Mouse (Mus musculus) left cerebral cortex, postnatal 14 days (tissue): Measurements from ENCODE around the gene Supt16. TPM values are rescaled to one million over a fixed set of nuclear protein-coding genes. Genes with fewer than 3 reads are reported as not detected.

ENCODE experiments used
- DNase-seq, 2 experiments: peaks; one replicate each; pipeline ENCODE4 v3.0.0; 2021 to 2022; ENCODE audit warnings: low spot score in 2 of 2, mixed read lengths in 1 of 2
- intact Hi-C: fragments of 180-260 bp; cut with DNase I; formaldehyde crosslinking; loops from one replicate; pipeline ENCODE4 v1.15.1; 2025
- long read RNA-seq, 2 experiments: library from polyadenylated mRNA; stranded (forward); transcript quantifications; one replicate each; pipeline ENCODE4 v2.0.0; 2021
- total RNA-seq, 2 experiments: library from RNA; stranded (reverse); gene quantifications; 2 replicates each; pipeline ENCODE4 v1.2.3; 2021

Supt16 gene
- 10 to 100 TPM; 44.7 to 45.6 TPM for total RNA-seq
- long read RNA-seq, experiment 1, full-length matches to known transcripts: 4 of 8 reads
- long read RNA-seq, experiment 1, partial matches to known transcripts: 3 of 8 reads
- long read RNA-seq, experiment 1, other reads (novel, unspliced or antisense): 1 of 8 reads
- long read RNA-seq, experiment 2, full-length matches to known transcripts: 4 of 10 reads
- long read RNA-seq, experiment 2, partial matches to known transcripts: 4 of 10 reads
- long read RNA-seq, experiment 2, other reads (novel, unspliced or antisense): 2 of 10 reads

- peak; percentile 75 to 80 for DNase-seq
- intact Hi-C loops: loop anchor here (5.0 kb wide), 1 partner anchor 75 kb away; no protein-coding TSS in a partner anchor
Observed at GRCm38 (mm10) chr14:52197156-52197878, at the start of gene Supt16. Gene Supt16, minus strand, starts transcription at chr14:52197416.

GRCm38 (mm10) chr14:52246129-52246528 is 48.9 kb upstream of the Supt16 start:
- intact Hi-C loops: no loop called here
- DNase-seq: no peak

- intact Hi-C loops: no loop called here
Observed at GRCm38 (mm10) chr14:52244690-52245042, 47.5 kb upstream of the Supt16 start.

GRCm38 (mm10) chr14:52244041-52244689 is 46.9 kb upstream of the Supt16 start:
- intact Hi-C loops: no loop called here
- DNase-seq: peak; percentile 99

More at GRCm38 (mm10) chr14:52244690-52245042, 47.5 kb upstream of the Supt16 start:
- DNase-seq: no peak

GRCm38 (mm10) chr14:52236216-52236615 is 39.0 kb upstream of the Supt16 start:
- DNase-seq: no peak
- intact Hi-C loops: no loop called here

- DNase-seq: no peak
- intact Hi-C loops: no loop called here
Observed at GRCm38 (mm10) chr14:52235165-52235564, 37.9 kb upstream of the Supt16 start.

GRCm38 (mm10) chr14:52232249-52232648 is 35.0 kb upstream of the Supt16 start:
- intact Hi-C loops: no loop called here
- no peak for DNase-seq

GRCm38 (mm10) chr14:52225972-52226371 is 28.8 kb upstream of the Supt16 start:
- no peak for DNase-seq
- intact Hi-C loops: no loop called here

GRCm38 (mm10) chr14:52217261-52217660 is 20.0 kb upstream of the Supt16 start:
- intact Hi-C loops: loop anchor here (5.0 kb wide), 1 partner anchor 70 kb away; no protein-coding TSS in a partner anchor
- DNase-seq: no peak

- DNase-seq: no peak
- intact Hi-C loops: loop anchor here (5.0 kb wide), 1 partner anchor 77 kb away; no protein-coding TSS in a partner anchor
Observed at GRCm38 (mm10) chr14:52199412-52199811, 2.2 kb upstream of the Supt16 start.

- no peak for DNase-seq
- intact Hi-C loops: loop anchor here (5.0 kb wide), 1 partner anchor 76 kb away; no protein-coding TSS in a partner anchor
Observed at GRCm38 (mm10) chr14:52198141-52198540, 925 bp upstream of the Supt16 start.

GRCm38 (mm10) chr14:52196230-52197155 is 723 bp downstream of the Supt16 start:
- intact Hi-C loops: loop anchor here (5.0 kb wide), 1 partner anchor 74 kb away; no protein-coding TSS in a partner anchor
- peak in 1 of 2 experiments; percentile 13 for DNase-seq

GRCm38 (mm10) chr14:52195691-52196090 is 1.5 kb downstream of the Supt16 start:
- intact Hi-C loops: loop anchor here (5.0 kb wide), 1 partner anchor 73 kb away; no protein-coding TSS in a partner anchor
- DNase-seq: peak; percentile 39 to 55

GRCm38 (mm10) chr14:52190740-52191359 is 6.4 kb downstream of the Supt16 start:
- intact Hi-C loops: no loop called here
- peak in 1 of 2 experiments; percentile 15 for DNase-seq

GRCm38 (mm10) chr14:52189519-52189918 is 7.7 kb downstream of the Supt16 start:
- intact Hi-C loops: no loop called here
- DNase-seq: no peak

GRCm38 (mm10) chr14:52188788-52189187 is 8.4 kb downstream of the Supt16 start:
- no peak for DNase-seq
- intact Hi-C loops: no loop called here

GRCm38 (mm10) chr14:52166571-52166970 is 30.6 kb downstream of the Supt16 start:
- intact Hi-C loops: no loop called here
- no peak for DNase-seq

- intact Hi-C loops: loop anchor here (5.0 kb wide), 1 partner anchor 41 kb away; no protein-coding TSS in a partner anchor
- DNase-seq: no peak
Observed at GRCm38 (mm10) chr14:52160911-52161310, 36.3 kb downstream of the Supt16 start.
